Mouse (Mus musculus) bone marrow, adult 2 months (tissue): ENCODE measurements around the gene Ssna1. TPM values are rescaled to one million over a fixed set of nuclear protein-coding genes. Genes with fewer than 3 reads are reported as not detected.

Experiments
- H3K27ac ChIP-seq: fragments of 200-500 bp; 2 replicates; pipeline ENCODE4 v1.5.1; 2012; ENCODE audit warnings: low read depth, mild to moderate bottlenecking, control low read depth, inconsistent platforms, low read length; ENCODE audit not compliant: control insufficient read depth, poor library complexity, insufficient read depth
- H3K4me1 ChIP-seq: fragments of 200-500 bp; 2 replicates; pipeline ENCODE4 v1.6.1; 2011; ENCODE audit warnings: low read length; ENCODE audit not compliant: control insufficient read depth, insufficient read depth
- H3K4me3 ChIP-seq: fragments of 200-500 bp; replicated peaks from 2 replicates; pipeline ENCODE3; 2011; ENCODE audit warnings: mild to moderate bottlenecking, low read depth, low read length, control low read depth; ENCODE audit not compliant: control insufficient read depth
- CTCF ChIP-seq: fragments of 200-500 bp; IDR thresholded peaks from 2 replicates; pipeline ENCODE4 v1.5.1; 2011; ENCODE audit warnings: low read length, control low read depth; ENCODE audit not compliant: control insufficient read depth, insufficient read depth
- POLR2A ChIP-seq: fragments of 200-500 bp; IDR thresholded peaks from 2 replicates; pipeline ENCODE4 v1.6.1; 2011; ENCODE audit warnings: low read depth, mild to moderate bottlenecking, control low read depth, low read length, borderline replicate concordance; ENCODE audit not compliant: control insufficient read depth
- WGBS: fragments of 180-500 bp; shearing (Covaris S2); methylation state at CpG from one replicate; pipeline ENCODE4 v1.1.7; 2018; 5-methylcytosine and 5-hydroxymethylcytosine counted together
- polyA plus RNA-seq: library from polyadenylated mRNA; stranded (reverse); fragments of >200 nt; gene quantifications from 2 replicates; pipeline ENCODE4 v1.2.4, GENCODE M21; 2011; ENCODE audit warnings: low replicate concordance; ENCODE audit not compliant: missing spikeins, insufficient read depth, insufficient read length

The Ssna1 gene
- polyA plus RNA-seq, 1 experiment: 65.8 TPM

GRCm38 (mm10) chr2:25286837-25287636 is 14.8 kb upstream of the Ssna1 start:
- no peak overlapping the region for H3K4me3 ChIP-seq
- TF ChIP-seq POLR2A (no peak), CTCF (no peak)
- H3K4me1 ChIP-seq: no peaks in the 10 kb centered on the region
- 38% methylated on average over 7 of the region's 7 CpGs for WGBS
- no peak overlapping the region for H3K27ac ChIP-seq

GRCm38 (mm10) chr2:25286314-25286713 is 14.1 kb upstream of the Ssna1 start:
- Histone ChIP-seq H3K4me1 (no peaks in the 10 kb centered on the region), H3K4me3 (no peak overlapping the region), H3K27ac (no peak overlapping the region)
- TF ChIP-seq POLR2A: no peak
- TF ChIP-seq CTCF: no peak
- WGBS: 69% methylated on average over 1 of the region's 1 CpGs

- no peak overlapping the region for H3K27ac ChIP-seq
- TF ChIP-seq CTCF (no peak), POLR2A (no peak)
- H3K4me1 ChIP-seq: no peaks in the 10 kb centered on the region
- H3K4me3 ChIP-seq: no peak overlapping the region
- 90% methylated on average over 2 of the region's 2 CpGs for whole genome bisulfite sequencing
These were observed 13.3 kb upstream of the Ssna1 start for GRCm38 (mm10) chr2:25285551-25285950.

- peak; percentile 77 for TF ChIP-seq CTCF
- TF ChIP-seq POLR2A: no peak
- no peak overlapping the region for H3K27ac ChIP-seq
- no peaks in the 10 kb centered on the region for H3K4me1 ChIP-seq
- H3K4me3 ChIP-seq: no peak overlapping the region
- 64% methylated on average over 13 of the region's 13 CpGs for WGBS
These were observed 7.0 kb upstream of the Ssna1 start for GRCm38 (mm10) chr2:25278928-25279882.

GRCm38 (mm10) chr2:25273010-25273409 is 772 bp upstream of the Ssna1 start:
- TF ChIP-seq CTCF: no peak
- TF ChIP-seq POLR2A: no peak
- 36% methylated on average over 16 of the region's 16 CpGs for WGBS
- peak overlapping the region; percentile 93 for H3K4me3 ChIP-seq
- no peak overlapping the region for H3K27ac ChIP-seq
- peaks cover 5% of the 10 kb centered on the region for H3K4me1 ChIP-seq

GRCm38 (mm10) chr2:25272515-25272914 is 277 bp upstream of the Ssna1 start:
- WGBS: under 1% methylated on average over 29 of the region's 29 CpGs
- H3K27ac ChIP-seq: peak overlapping the region; percentile 14
- TF ChIP-seq CTCF: no peak
- TF ChIP-seq POLR2A: no peak
- H3K4me1 ChIP-seq: peaks cover 5% of the 10 kb centered on the region
- H3K4me3 ChIP-seq: peak overlapping the region; percentile 93

GRCm38 (mm10) chr2:25267746-25268309 is 4.4 kb downstream of the Ssna1 start:
- peaks cover 5% of the 10 kb centered on the region for H3K4me1 ChIP-seq
- WGBS: 82% methylated on average over 4 of the region's 4 CpGs
- no peak for TF ChIP-seq CTCF
- TF ChIP-seq POLR2A: no peak
- no peak overlapping the region for H3K4me3 ChIP-seq
- H3K27ac ChIP-seq: no peak overlapping the region

GRCm38 (mm10) chr2:25267241-25267640 is 5.0 kb downstream of the Ssna1 start:
- Histone ChIP-seq H3K4me3 (no peak overlapping the region), H3K27ac (no peak overlapping the region), H3K4me1 (peaks cover 5% of the 10 kb centered on the region)
- TF ChIP-seq POLR2A (no peak), CTCF (no peak)
